Mouse (Mus musculus): ENCODE measurements around the gene Rbm33. TPM values are rescaled to one million over a fixed set of nuclear protein-coding genes. Genes with fewer than 3 reads are reported as not detected.
A peak's percentile ranks its signal among the peaks of the same experiment; 100 is the strongest.

The Rbm33 gene
- total RNA-seq, 2 experiments from 2014 or later = 58.8 to 59.0 TPM

DNA sequence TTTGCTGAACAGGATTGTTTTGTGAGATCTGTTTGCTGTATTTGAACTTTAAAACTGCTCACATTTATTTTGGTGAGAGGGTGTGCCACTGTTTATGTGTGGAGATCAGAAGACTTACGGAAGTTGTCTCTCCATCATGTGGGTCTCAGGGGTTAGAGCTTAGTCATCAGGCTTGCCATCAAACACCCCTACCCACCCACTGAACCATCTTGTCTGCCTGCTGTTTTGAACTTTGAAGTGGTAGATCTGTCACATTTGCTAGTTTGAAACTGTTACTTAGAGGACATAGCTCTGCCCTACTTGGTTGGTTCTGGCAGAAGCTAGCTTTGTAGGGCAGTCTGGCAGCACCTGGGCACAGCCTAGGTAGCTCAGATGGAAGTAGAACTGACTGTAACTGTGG, 85.8 kb downstream of the Rbm33 start:
- DNase-seq (ENCODE audit: low spot score in 2 of 2) = no peak

DNA sequence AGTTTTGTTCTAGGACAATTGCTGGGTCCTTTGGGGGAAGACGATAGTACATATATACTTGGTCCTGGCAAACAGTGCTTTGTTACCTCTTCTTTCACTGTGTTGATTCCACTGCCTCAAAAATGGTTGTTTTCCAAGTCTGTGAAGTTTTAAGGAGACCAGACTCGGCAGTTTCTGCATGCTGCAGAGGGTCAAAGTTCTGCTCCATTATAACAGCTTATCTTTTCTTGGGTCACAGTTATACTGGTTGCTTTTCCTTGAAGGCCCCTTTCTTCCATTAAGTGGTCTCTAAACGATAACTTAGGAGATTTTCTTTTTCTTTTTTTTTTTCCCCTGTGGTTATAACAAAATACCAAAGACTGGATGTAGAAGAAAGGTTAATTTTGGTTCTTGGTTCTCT, 89.7 kb downstream of the Rbm33 start:
- DNase-seq (ENCODE audit: low spot score in 2 of 2) = no peak

DNA sequence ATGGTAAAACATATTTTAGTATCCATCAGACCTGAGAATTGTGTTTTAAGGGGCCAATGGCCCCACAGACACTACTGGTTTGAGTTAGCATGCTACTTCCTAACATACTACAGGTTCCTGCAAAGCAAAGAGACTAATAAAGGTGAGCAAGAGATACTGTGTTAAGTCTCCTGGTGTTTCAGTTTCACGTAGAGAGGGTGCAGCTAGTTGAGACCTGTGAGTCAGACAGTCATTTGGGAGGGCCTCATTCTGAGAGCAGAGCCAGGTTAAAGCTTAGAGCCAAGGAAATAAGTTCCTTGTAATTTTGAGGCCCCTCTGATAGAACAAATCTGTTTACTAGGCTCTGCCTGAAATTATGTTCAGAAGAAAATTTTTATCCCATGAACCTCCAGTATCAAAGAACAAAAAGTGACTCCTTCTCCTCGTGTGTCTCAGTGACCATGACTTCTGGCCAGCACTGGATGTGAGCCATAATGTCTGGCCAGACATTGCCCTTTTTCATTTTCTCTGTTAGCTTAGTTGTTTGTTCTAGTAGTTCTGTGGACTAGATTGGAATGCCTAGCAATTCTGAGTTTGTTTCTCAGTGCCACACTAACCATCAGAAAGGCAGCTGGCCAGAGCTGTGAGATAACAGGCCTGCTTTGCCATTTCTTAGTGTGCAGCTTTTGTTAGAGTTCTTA, 95.2 kb downstream of the Rbm33 start:
- no peak for DNase-seq (ENCODE audit: low spot score in 2 of 2)

DNA sequence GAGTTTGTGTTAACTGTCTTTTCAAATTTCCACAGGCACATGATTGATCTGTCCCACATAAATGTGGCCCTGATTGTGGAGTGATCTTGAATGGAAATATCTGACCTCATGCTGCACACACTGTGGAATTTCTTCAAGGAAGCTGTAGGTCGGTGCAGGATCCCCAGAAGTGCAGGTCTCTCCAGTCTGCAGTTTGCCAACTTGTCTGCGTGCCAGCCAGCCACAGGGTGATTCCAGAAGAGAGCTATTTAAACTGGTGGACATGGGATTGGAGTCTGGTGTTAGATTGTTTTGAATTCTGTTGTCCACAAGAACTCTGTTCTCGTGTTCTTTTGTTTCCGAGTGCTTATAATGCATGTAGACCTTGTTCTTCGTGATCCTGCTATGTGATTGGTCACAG, 96.6 kb downstream of the Rbm33 start:
- no peak for DNase-seq (ENCODE audit: low spot score in 2 of 2)

DNA sequence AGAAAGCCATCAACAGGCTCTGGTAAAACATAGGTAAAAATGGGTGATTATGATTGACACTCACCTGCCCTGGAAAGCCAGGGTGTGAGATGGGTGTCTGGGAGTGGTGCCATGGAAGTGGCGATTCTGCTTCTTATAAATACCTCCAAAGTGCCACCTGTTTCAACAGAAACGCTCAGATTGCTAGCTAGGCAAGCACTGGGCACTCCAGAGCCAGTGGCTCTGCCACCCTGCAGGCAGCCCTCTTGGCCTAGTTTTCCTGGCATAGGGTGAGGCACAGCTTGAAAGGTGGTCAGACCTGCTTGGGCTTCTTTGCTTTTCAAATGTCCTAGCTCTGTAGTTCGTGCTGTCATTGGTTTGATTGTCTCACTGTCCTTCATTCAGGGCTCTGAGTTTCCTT, 97.2 kb downstream of the Rbm33 start:
- DNase-seq (ENCODE audit: low spot score in 2 of 2) = no peak

DNA sequence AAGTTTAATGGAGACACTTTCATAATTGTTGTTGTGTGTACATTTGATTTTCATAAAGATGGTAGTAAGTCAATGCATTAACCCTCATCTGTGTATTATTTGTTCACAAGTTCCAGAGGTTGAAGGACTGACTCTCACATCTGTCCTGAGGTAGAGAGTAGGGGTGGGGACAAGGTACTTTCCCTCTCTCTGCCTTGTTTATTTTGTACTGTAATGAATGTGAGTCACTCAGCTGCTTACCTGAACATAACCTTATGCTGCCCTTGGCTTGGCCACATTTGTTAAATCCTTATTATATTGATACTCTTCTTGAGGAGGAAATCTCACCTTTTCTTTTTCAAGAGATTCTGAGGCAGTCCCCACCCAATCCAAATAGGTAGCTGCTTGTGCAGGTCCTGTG, 99.1 kb downstream of the Rbm33 start:
- DNase-seq (ENCODE audit: low spot score in 2 of 2) = no peak

DNA sequence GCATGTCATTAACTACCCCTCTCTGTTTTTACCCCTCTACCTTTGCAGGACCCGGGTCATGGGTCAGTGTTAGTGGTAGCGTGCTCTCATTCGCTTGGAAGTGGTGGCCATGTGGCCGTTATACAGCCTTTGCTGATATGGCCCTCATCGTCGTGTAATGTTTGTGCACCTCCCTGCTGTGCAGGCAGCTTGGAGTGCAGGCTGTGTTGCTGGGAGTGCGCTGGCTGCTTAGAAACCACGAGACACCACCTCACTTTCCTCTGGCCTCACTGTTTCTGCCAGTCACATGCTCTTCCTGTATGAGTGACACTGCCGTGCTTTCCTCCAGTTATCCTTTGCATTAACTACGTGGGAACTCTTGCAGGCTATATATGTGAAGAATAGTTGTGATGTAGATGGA, 101.8 kb downstream of the Rbm33 start:
- no peak for DNase-seq (ENCODE audit: low spot score in 2 of 2)

DNA sequence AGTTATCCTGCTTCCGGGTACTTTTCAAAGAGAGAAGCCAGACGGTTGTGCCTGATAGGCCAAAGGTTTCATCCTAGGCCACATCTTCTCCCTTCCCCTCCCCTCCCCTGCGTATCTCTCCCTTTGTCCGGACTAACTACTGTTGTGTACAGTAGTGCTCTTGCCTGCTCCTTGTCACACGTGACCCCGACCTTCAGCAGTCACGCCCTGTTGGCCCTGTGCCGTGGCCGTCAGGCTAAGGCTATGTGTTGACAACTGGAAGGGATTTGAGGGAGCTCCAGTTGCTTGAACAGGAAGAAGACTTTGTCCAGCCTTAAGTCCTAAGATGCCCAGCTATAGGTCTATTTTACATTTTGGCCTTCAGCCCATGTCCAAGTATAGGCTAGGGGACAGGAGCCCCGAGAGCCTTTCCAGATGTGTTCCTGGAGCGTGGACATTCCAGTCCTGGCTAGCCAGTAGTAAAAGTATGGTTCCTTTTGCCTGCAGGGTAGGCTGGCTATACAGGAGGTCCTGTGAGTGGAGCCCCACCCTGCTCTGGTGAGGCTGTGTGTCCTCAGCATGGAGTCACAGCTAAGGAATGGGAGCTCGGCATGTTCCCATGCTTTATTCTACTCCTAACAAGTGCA, 102.8 kb downstream of the Rbm33 start:
- DNase-seq (ENCODE audit: low spot score in 2 of 2) = no peak

DNA sequence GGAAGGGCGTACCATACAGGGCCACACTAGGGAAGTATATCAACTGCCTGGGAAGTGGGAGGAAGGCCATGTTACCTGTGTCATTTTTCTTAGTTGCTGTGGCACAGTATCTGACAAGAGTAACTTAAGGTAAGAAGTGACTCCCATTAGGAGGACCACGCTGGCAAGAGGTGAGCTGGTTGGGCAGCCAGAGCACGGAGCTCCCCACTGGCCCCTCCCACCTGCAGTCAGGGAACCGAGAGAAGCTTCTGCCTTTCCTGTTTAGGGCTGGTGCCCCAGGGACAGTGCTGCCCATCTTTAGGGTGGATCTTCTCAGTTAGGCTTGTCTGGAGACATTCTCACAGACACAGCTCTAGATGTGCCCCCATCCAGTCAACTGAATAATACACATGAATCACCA, 106.9 kb downstream of the Rbm33 start:
- no peak for DNase-seq (ENCODE audit: low spot score in 2 of 2)

DNA sequence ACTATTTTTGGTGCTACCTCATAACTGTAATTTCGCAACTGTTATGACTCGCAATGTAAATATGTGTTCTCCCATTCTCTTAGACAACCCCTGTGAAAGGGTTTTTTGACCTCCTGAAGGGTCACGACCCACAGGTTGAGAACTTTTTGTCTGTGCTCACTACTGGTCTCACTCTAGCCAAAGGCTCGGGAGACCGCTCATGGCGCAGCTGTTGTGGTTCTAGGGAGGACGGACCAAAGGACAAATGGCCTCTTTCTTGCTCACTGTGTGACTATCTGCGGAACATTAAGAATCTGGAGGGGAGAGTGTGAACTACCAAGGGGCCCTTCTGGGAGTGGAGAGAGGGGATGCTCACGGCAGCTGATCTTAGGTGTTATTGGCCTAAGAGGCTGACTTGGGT, 109.0 kb downstream of the Rbm33 start:
- DNase-seq (ENCODE audit: low spot score in 2 of 2) = no peak

DNA sequence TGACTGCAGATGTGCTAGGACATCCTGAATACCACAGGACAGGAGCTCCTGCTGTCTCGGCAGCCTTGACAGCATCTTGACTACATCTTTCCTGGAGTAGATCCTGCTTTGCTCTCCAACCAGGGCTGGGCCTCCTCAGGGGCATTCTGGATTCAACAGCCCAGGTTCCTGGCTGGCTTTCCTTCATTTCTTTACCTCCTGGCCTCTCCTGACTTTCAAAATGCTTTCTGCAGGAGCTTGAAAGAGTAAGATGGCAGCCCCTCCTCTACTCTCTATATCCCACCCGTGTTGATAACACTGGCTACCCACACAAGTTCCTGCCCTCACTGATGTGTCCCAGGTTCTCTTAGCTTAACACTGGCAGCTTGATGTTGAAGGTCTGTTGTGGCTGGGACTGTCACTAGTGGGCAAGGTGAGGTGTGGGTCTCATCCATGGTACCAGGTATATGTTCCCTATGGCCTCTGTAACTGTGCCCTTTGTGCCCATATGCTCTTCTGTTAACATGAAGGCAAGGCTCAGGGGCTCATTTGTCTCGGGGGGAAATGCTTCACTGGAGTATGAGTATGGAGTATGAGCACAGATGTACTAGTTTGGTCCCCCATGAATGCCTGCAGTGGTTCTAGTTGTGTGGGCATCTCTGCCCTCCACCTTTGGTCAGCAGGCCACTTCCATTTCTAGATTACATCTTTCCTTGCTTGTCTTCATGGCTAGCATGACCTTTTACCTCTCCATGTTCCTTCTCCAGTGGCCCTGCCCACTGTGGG, 133.4 kb downstream of the Rbm33 start:
- no peak for DNase-seq (ENCODE audit: low spot score in 2 of 2)

DNA sequence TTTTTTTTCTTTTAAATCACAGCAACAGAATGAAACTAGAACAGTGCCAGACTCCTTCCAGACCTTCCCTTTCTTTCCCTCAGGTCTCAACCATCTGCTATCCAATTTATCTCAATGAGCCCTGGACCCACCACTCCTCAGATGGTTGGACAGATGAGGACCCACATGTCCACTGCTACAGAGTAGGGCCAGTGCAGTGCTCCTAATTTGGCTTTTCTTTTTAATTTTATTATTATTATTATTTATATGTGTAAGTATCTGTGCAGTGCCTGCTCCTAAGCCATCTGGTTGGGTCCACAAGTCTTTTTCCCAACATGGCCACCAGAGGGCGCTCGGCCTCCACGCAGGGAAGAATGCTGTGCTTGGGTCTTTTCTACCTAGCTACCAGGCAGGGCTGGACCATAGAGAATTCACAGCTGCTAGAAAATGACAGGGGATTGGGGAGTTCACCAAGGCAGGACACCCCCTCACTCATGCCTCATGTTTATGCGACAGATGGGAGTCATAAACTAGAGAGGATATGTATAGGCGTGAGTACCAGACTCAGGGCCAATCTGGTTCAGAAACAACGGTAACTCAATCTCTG, 134.2 kb downstream of the Rbm33 start:
- peak; percentile 88 to 91 for DNase-seq (ENCODE audit: low spot score in 2 of 2)

DNA sequence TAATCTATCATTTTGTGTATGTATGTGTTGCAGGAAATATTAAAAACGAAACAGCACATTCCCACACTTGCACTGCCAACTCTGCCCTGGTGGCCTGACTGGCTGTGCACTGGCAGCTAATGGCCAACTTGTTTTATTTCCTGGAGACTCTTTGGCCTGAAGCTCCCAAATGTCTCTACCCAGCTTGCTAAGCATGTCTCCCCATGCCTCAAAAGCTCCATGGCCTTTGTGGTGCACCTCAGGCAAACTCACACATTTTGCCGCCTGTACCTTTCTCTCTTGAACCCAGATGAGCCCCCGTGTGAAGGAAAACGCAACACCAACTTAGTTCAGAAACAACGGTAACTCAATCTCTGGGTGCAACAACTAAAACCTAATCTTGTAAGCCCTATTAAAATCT, 136.2 kb downstream of the Rbm33 start:
- no peak for DNase-seq (ENCODE audit: low spot score in 2 of 2)

DNA sequence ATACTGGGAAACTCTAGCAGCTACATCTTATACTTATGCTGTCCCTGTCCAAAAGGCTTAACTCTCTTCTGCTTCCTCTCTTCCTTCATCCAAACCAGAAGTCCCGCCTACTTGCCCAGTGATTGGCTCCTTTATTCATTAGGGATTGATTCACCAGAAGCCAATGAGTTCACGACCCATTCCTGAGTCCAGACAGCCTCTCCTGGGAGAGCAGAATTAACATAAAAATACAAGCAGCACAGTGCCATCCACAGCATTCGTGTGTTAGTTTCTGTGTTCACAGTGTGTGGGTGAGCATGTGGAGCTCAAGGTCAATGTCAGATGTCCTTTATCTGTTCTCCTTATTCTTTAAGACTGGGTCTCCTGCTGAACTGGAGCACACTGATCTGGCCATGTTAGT, 136.6 kb downstream of the Rbm33 start:
- no peak for DNase-seq (ENCODE audit: low spot score in 2 of 2)

DNA sequence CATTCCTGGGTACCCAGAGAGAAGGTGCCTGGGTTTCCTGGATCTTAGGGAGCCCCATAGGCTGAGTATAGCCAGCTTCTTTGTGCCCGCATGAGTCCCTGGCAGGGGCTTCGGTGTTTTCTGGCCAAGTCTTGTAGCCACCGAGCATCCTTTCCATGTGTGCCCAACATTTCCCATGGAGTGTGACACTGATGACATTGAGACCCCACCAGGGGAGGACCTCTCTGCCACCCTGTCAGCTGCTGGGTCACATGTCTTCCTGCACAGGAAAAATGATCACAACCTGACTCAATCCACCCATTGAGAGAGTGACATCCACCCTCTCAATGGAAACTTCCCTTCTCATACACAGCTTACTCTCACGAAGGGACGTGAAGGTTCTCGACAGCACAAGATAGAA, 137.6 kb downstream of the Rbm33 start:
- DNase-seq (ENCODE audit: low spot score in 2 of 2) = no peak

DNA sequence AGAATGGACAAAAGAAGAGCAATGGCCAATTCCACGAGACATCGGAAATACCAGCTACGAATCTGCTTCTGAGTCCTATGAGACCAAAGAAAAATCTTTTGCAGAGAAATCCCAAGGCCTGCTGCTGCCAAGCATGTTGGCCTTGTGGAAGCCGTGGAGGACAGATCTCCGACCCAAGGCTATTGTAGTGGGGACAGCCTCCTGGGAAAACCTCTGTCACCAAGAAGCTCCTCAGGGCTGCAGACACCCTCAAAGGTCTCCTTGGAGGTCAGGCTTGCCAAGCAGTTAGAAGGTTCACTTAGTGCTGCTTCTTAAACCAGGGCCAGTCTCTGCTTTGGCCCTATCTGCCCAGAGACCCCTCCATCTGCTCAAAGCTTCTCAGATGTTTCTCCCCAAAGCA, 138.8 kb downstream of the Rbm33 start:
- DNase-seq (ENCODE audit: low spot score in 2 of 2) = no peak

DNA sequence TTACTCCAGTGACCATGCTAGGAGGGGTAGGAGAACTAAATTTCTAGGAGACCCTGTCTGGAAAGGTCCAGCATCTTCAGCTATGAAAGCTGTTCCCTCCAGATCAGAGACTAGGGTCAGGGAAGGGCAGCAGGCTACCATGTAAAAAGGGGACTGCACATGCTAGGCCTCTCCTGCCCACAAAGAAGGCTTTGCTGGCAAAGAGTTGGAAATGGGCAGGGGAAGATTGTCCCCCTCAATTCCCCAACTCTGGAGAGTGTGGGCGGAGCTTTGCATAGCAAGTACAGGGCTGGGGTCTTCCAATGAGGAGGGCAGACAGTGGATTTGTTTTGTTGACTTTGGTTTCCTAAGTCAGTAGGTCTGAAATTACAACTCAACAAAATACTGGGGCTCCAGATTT, 139.4 kb downstream of the Rbm33 start:
- DNase-seq (ENCODE audit: low spot score in 2 of 2) = no peak

DNA sequence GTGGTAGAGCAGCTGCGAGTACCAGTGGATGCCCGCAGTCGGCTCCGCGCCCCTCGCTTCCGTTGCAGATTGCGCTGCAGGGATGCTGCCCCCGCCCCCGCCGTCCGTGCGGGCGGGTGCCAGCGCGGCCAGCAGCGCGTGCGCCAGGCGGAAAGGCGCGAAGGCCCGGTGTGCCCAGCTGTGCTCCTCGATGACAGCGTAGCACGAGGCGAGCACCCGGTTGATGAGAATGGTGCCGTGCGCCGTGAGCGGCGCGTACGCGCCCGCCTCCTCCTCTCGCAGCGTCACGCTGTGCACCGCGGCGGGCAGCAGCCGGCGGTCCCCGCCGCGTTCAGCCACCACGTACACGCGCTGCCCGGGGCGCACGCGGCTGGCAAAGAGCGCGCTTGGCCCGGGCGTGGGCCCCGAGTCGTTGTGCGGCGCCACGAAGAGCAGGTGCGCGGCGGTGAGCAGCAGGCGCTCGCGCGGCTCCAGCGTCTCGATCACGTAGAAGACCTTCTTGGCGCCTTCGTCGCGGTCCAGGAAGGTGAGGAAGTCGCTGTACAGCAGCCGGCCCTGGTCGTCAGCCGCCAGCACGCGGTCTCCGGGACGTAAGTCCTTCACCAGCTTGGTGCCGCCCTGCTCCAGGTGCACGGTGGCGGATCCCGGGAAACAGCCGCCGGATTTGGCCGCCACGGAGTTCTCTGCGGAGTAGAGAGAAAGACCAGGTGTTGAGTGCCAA, 141.2 kb downstream of the Rbm33 start:
- no peak for DNase-seq (ENCODE audit: low spot score in 2 of 2)

DNA sequence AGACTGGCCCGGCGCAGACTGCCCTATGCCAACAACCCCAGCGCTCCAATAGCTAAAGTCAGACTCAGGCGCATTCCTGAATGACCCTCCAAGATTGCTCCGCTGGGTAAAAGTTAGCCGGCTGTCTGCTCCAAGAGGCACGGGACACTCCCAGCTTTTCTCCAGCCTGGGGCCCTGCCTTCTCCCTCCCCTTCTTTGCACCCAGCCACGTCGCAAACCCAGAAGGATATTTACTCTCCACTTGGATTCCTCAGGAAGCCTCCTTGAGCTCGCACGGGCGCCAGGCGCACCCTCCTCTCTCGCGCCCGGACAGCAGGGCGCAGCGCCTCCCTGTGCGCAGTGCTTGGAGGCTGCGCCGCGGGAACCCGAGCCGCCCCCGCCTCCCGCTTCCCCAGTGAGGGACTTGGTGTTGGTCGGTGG, 141.9 kb downstream of the Rbm33 start:
- DNase-seq (ENCODE audit: low spot score in 2 of 2) = no peak

DNA sequence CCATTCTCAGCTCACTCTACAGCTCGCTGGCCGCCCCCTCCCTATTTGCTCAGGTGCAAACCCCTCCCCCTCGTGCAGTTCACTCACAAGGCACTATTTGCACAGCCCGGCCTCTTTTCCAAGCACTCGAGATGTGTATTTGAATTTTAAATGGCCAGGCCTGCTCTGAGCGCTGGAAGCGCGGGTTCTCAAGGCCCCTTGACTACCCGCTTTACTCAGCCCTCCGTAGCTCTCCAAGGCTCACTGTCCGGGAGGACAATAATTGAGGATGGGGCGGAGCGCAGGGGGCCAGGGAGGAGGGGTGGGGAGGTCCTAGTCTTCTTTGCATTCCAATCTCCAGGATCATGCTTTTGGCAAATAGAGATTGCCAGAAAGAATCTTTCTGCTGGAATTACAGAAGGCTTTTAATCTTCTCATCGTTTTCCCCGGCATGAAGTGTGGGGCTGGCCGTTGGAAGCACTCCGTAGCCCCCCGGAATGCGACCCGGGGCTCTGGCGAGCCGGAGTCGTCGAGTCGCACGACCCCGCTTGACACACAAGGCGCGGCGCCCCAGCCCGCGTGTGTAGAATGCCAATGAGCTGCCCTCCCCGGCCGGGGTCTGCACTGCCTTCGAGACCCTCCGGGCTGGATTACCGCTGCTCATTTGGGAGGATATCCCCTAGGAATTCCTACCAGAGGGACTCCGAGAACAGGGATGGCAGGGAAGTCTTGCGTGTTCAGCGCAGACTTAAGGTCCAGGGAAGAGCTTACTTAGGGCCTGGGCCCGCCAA, 142.7 kb downstream of the Rbm33 start:
- DNase-seq (ENCODE audit: low spot score in 2 of 2) = no peak

Measured in layer of hippocampus, postnatal 14 days (tissue).